Mouse (Mus musculus) forebrain, embryonic 15.5 days (tissue): Measurements from ENCODE around the gene Klf3. TPM values are rescaled to one million over a fixed set of nuclear protein-coding genes. Genes with fewer than 3 reads are reported as not detected.
"Not testable (repeated sequence)": the region's sequence is repeated elsewhere in the genome, so short reads cannot be mapped to it uniquely, and the experiment has no call there.

Source experiments
- ATAC-seq: fragments of 200-750 bp; cut with Nextera tagmentation; replicated peaks from 2 replicates; pipeline ENCODE4 v1.8.0; 2017; ENCODE audit warnings: mild to moderate bottlenecking, moderate TSS enrichment, moderate library complexity
- H3K27ac ChIP-seq: fragments of 300-500 bp; sonication (generic); replicated peaks from 2 replicates; pipeline ENCODE4 v1.5.1; 2015; ENCODE audit warnings: mild to moderate bottlenecking, inconsistent platforms
- H3K27me3 ChIP-seq: fragments of 300-500 bp; sonication (generic); 2 replicates; pipeline ENCODE4 v1.6.1; 2015; ENCODE audit warnings: inconsistent platforms
- H3K36me3 ChIP-seq: fragments of 300-500 bp; sonication (generic); 2 replicates; pipeline ENCODE4 v1.6.1; 2015; ENCODE audit warnings: mild to moderate bottlenecking, inconsistent platforms
- H3K4me1 ChIP-seq: fragments of 300-500 bp; sonication (generic); 2 replicates; pipeline ENCODE4 v1.6.1; 2015; ENCODE audit warnings: inconsistent platforms
- H3K4me2 ChIP-seq: fragments of 300-500 bp; sonication (generic); replicated peaks from 2 replicates; pipeline ENCODE4 v1.6.1; 2015; ENCODE audit warnings: mild to moderate bottlenecking, inconsistent platforms
- H3K4me3 ChIP-seq: fragments of 300-500 bp; sonication (generic); 2 replicates; pipeline ENCODE4 v1.5.1; 2015; ENCODE audit warnings: mild to moderate bottlenecking, inconsistent platforms
- H3K9ac ChIP-seq: fragments of 300-500 bp; sonication (generic); replicated peaks from 2 replicates; pipeline ENCODE4 v1.6.1; 2015; ENCODE audit warnings: mild to moderate bottlenecking, inconsistent platforms
- H3K9me3 ChIP-seq: fragments of 300-500 bp; sonication (generic); 2 replicates; pipeline ENCODE4 v1.6.1; 2016; ENCODE audit warnings: inconsistent platforms
- WGBS: fragments of 180-500 bp; shearing (Covaris S2); methylation state at CpG from one replicate; pipeline ENCODE4 v1.1.7; 2015; ENCODE audit warnings: mixed read lengths; 5-methylcytosine and 5-hydroxymethylcytosine counted together
- polyA plus RNA-seq: library from polyadenylated mRNA; unstranded; fragments of >200 nt; fragmentation: Nextera tagmentation; extraction: Ambion mirVana; gene quantifications from 2 replicates; pipeline ENCODE4 v1.2.1, GENCODE M21; 2015

Klf3 gene
- polyA plus RNA-seq, 1 experiment from 2014 or later = 33.0 TPM

DNA sequence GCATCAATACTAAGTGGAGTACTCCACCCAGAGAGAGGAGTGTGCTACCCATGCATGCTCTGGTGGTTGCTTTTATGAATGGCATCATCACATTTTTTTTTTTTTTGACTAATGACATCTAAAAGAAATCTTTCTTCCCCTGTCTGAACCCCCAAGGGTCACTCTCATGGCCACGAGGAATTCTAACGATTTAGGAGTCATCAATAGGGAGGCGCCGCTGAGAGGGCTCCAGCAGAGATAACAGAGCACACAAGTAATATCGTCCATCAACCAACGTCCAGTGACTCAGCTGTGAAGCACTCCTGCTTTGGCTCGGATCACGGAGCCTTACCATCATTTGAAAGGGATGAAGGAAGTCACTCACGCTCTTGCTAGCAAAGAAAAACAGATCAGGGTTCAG, 63.9 kb downstream of the Klf3 start:
- H3K36me3 ChIP-seq = no peaks in the 10 kb centered on the region
- H3K4me2 ChIP-seq = no peak overlapping the region
- H3K9me3 ChIP-seq = no peaks in the 10 kb centered on the region
- no peaks in the 10 kb centered on the region for H3K27me3 ChIP-seq
- 71% methylated on average over 9 of the region's 9 CpGs for WGBS
- ATAC-seq = no peak
- no peak overlapping the region for H3K4me3 ChIP-seq
- no peak overlapping the region for H3K27ac ChIP-seq
- H3K4me1 ChIP-seq = peaks cover 7% of the 10 kb centered on the region
- no peak overlapping the region for H3K9ac ChIP-seq

DNA sequence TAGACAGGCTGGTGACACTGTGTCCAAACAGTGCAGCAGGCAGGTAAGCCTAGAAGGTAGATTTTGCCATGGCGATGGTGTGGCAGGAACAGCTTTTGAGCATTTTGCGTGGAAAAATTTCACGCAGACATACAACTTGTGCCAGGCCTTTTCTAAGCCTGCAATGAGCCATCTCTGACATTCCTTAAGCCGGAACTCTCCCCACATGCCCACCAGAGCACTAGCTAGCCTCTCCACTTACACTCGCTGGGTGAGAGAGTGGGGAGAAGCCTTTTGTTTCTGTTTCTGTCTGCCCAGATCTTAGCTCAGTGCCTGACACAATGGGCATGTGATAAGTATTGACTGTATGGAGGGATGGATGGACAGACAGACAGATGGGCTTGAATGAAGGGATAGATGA, 64.4 kb downstream of the Klf3 start:
- Histone ChIP-seq H3K4me2 (no peak overlapping the region), H3K27me3 (no peaks in the 10 kb centered on the region), H3K36me3 (no peaks in the 10 kb centered on the region), H3K9me3 (no peaks in the 10 kb centered on the region), H3K27ac (no peak overlapping the region), H3K4me3 (no peak overlapping the region), H3K4me1 (peaks cover 3% of the 10 kb centered on the region; the same call in 1 of the 2 replicates), H3K9ac (no peak overlapping the region)
- no peak for ATAC-seq
- WGBS = 86% methylated on average over 5 of the region's 5 CpGs

DNA sequence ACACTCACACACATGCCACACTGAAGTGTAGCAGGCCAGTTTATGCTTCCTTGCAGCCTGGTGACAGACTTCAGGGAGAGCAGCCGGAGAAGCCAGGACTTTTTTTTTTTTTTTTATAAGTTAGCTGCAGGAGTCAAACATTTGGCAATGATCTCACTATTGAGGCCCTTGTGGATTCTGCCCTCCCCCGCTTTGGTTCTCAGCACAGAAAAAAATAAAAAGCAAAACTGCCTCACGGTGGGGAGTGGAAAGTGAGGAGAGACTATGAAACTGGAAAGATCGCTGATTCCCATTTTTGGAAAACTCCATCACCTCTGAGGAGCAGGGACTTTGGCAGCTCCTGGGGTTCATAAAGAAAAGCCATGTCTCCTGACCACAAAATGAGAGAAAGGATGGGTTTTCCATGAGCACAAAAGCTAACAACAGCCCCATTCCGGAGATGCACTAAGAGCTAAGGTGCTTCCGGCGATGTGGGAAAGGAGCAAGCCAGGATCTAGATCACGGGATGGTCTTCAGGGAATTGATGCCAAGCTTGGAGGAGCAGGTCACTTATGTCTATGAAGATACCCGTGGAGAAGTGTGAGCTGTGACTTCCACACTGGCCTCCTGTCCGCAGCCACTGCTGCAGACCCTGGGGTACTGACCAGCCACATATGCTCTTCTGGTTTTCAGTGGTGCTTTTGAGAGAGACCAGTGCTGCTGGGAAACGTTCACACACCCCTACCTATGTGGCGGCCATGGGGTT, 73.1 kb downstream of the Klf3 start:
- Histone ChIP-seq H3K4me1 (peaks cover 24% of the 10 kb centered on the region), H3K27ac (peak overlapping the region; percentile 81), H3K9me3 (no peaks in the 10 kb centered on the region), H3K27me3 (no peaks in the 10 kb centered on the region), H3K4me2 (no peak overlapping the region), H3K4me3 (no peak overlapping the region), H3K36me3 (no peaks in the 10 kb centered on the region), H3K9ac (no peak overlapping the region)
- no peak for ATAC-seq
- 74% methylated on average over 12 of the region's 12 CpGs for WGBS

DNA sequence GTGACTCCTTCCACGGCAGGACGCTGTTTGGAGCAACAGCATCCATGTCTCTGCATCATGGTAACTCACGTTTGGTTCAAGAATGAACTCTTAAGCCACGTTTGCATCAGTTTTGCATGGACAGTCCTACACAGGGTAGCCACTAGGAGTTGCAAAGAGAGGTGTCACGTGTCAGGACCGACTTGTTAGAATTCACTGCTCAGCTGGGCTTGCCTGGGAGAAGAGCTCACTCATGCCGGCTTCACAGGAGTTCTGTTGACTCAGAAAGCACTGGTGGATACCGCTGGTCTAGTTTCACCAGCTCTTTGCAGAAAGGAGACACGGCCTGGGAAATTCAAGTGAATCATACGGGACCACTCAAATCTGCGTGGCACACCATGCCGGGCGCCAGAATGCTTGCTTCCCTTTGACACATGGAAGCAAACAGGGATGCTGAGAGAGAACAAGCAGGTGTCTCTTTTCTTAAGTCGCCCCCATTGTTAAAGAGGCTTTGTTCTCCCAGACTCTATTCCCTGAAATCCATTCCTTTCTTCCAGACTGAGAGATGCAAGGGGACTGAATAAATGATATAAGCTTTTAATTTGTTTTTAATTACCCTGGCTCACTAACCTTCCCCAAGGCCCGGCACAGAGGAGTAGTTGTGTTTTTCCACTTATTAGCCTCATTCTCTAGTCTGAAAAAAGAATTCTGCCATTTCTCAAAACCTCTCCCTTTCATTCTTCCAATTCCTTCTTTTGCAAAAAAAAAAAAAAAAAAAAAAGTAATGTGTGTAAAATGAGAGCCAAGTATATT, 74.2 kb downstream of the Klf3 start:
- no peak overlapping the region for H3K4me2 ChIP-seq
- H3K27me3 ChIP-seq = no peaks in the 10 kb centered on the region
- 6% methylated on average over 15 of the region's 15 CpGs for WGBS
- peak; percentile 69 for ATAC-seq
- H3K36me3 ChIP-seq = no peaks in the 10 kb centered on the region
- H3K9ac ChIP-seq = no peak overlapping the region
- peak overlapping the region; percentile 81 for H3K27ac ChIP-seq
- peaks cover 24% of the 10 kb centered on the region for H3K4me1 ChIP-seq
- H3K9me3 ChIP-seq = no peaks in the 10 kb centered on the region
- H3K4me3 ChIP-seq = no peak overlapping the region

DNA sequence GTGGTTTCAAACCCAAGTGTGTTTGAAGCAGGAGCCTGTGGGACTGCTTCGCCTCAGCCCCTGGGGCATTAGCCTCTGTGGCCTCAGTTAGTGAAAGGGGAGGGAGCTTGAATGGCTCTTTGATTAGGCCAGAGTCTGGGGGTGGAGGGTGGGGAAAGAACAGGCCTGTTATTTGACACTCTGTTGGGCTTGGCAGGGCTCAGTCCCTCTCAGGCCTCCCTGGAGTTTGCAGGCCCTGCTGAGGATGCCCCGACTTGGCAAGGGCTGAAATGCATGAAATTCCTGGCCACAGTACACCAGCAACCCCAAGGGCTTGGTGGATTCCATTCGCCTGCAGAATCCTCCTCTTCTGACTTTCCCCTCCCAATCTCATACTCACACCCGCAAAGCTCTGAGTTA, 74.8 kb downstream of the Klf3 start:
- Histone ChIP-seq H3K27me3 (no peaks in the 10 kb centered on the region), H3K4me2 (no peak overlapping the region), H3K4me3 (no peak overlapping the region), H3K27ac (peak overlapping the region; percentile 81), H3K36me3 (no peaks in the 10 kb centered on the region), H3K9me3 (no peaks in the 10 kb centered on the region), H3K4me1 (peaks cover 24% of the 10 kb centered on the region), H3K9ac (no peak overlapping the region)
- ATAC-seq = peak; percentile 93
- 2% methylated on average over 4 of the region's 4 CpGs for WGBS

DNA sequence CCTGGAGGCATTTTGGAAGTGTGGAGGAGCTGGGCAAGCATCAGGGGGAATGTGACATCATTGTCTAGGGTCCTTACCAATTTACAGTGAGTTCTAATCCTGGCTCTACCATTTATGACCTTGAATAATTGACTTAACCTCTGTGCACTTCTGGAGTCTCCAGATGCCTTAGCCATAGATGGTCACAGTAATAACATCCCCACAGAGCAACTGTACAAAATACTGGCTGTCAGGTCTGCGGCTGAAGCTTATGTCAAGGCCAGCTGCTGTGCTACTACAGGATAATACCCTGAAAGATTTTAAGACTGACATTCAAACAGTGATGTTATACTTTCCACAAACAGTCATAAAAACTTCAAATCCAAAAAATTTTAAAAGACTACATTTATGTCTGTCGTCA, 75.3 kb downstream of the Klf3 start:
- no peak overlapping the region for H3K9ac ChIP-seq
- no peaks in the 10 kb centered on the region for H3K36me3 ChIP-seq
- H3K27ac ChIP-seq = peak overlapping the region; percentile 81
- no peaks in the 10 kb centered on the region for H3K9me3 ChIP-seq
- H3K4me3 ChIP-seq = no peak overlapping the region
- peaks cover 24% of the 10 kb centered on the region for H3K4me1 ChIP-seq
- WGBS = 63% methylated on average over 2 of the region's 2 CpGs
- no peaks in the 10 kb centered on the region for H3K27me3 ChIP-seq
- no peak for ATAC-seq
- H3K4me2 ChIP-seq = no peak overlapping the region

DNA sequence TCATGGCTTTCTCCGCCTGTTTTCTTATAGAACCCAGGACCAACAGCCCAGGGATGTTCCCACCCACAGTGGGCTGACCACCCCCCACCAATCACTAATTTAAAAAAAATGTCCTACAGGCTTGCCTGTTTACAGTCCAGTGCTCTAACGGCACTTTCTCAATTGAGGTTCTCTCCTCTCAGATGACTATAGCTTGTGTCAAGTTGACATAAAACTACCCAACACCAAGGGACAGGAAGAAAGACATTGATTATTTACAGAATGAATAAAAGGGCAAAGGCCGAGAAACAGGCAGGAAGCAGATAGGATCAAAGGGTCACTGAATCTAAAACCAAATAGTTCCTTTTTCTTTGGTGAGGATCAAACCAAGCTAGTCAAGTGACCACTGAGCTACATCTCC, 76.1 kb downstream of the Klf3 start:
- Histone ChIP-seq H3K27me3 (no peaks in the 10 kb centered on the region), H3K9ac (no peak overlapping the region), H3K4me3 (no peak overlapping the region), H3K27ac (no peak overlapping the region), H3K4me2 (no peak overlapping the region), H3K4me1 (peaks cover 30% of the 10 kb centered on the region), H3K9me3 (no peaks in the 10 kb centered on the region), H3K36me3 (no peaks in the 10 kb centered on the region)
- WGBS = 52% methylated on average over 3 of the region's 3 CpGs
- ATAC-seq = no peak

DNA sequence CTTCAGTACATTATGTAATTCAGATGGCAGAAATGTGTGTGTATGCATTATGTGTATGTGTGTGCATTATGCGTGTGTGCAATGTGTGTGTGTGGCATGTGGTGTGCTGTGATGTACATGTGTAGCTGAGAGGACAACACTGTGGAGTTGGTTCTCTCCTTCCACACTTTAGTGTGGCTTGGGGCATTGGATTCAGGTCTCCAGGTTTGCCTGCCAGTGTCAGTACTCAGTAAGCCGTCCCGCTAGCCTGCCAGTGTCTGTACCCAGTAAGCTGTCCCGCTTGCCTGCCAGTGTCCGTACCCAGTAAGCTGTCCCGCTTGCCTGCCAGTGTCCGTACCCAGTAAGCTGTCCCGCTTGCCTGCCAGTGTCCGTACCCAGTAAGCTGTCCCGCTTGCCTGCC, 78.4 kb downstream of the Klf3 start:
- WGBS = 97% methylated on average over 7 of the region's 10 CpGs
- not testable (repeated sequence) for H3K4me2 ChIP-seq, ATAC-seq

DNA sequence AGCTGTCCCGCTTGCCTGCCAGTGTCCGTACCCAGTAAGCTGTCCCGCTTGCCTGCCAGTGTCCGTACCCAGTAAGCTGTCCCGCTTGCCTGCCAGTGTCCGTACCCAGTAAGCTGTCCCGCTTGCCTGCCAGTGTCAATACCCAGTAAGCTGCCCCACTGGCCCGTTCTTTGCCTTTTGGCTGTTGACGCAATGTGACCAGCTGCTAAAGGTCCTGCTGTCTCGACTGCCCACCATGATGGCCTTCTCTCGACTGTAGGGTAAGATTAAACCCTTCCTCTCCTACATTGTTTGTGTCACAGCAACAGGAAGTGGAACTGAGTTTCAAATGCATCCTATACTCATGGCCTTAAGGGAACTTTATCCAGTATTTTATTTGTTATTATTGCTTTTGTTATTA, 78.8 kb downstream of the Klf3 start:
- H3K9ac ChIP-seq, H3K27me3 ChIP-seq, H3K27ac ChIP-seq, H3K4me3 ChIP-seq, H3K36me3 ChIP-seq, ATAC-seq, H3K9me3 ChIP-seq, H3K4me2 ChIP-seq: not testable (repeated sequence)
- peaks cover 21% of the 10 kb centered on the region for H3K4me1 ChIP-seq
- 87% methylated on average over 8 of the region's 11 CpGs for WGBS

More for the DNA sequence above, 78.4 kb downstream of the Klf3 start:
- H3K4me1 ChIP-seq = peaks cover 23% of the 10 kb centered on the region
- not testable (repeated sequence) for H3K4me3 ChIP-seq, H3K9me3 ChIP-seq, H3K27ac ChIP-seq, H3K36me3 ChIP-seq, H3K27me3 ChIP-seq, H3K9ac ChIP-seq

Other genes with a start within 250 kb of the Klf3 start
- gene Tlr1, start 130.2 kb downstream of the Klf3 start, polyA plus RNA-seq = 0.19 and 0.50 TPM in 2 replicates
- gene Tlr6, start 156.7 kb downstream of the Klf3 start, polyA plus RNA-seq = 0.31 and 0.46 TPM in 2 replicates
- 5.5 and 7.5 TPM in 2 replicates for gene Fam114a1, start 166.7 kb downstream of the Klf3 start, polyA plus RNA-seq